Mouse (Mus musculus) megakaryocyte-erythroid progenitor cell, adult 5 weeks (primary cell): ENCODE measurements around the gene Slc16a12. TPM values are rescaled to one million over a fixed set of nuclear protein-coding genes. Genes with fewer than 3 reads are reported as not detected.

Experiments
- polyA plus RNA-seq: library from polyadenylated mRNA; stranded (reverse); fragments of >175 nt; gene quantifications from 2 replicates; pipeline ENCODE4 v1.2.3, GENCODE M21; 2012

Gene Slc16a12
- polyA plus RNA-seq, result 0.02 and 0.06 TPM in 2 replicates

DNA sequence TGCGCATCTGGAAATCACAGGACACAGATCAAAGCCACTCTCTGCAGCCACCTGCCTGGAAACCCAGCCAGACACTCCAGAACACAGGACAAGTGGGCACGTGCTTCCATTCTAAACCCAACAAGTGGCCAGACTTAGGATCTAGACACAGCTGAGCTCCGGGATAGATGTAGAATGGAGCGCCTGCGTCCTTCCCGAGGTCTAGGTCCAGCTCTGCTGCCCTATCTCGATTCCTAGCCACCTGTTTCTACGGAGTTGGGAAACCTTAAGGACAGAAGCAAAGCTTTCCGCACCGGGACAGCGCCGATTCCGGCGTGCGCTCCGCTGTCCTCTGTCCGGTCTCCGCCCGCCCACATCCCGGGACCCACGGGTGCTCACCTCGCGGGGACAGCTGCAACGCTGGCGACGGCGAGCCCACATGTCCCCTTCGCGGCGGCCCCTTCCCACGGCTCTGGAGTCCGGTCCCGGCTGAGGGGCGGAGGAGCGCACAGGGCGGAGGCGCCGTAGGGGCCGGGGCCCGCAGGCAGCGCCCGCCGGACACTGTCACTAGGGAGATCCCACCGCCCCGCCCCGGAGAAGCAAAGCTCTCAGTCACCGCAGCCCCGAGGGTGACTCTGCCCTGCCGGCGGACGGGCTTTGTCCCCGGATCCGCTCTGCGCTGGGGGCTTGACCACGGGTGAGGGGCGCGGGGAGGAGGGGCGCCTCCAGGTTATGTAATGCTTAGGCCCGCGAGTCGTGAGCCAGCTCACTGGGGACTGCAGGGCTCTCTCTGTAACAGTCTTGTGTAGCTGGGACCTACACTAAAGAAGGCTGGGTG lies at the start of gene Slc16a12:
TSS of gene Slc16a12 (minus strand) at position 602 of the 817 bp plus-strand sequence.

DNA sequence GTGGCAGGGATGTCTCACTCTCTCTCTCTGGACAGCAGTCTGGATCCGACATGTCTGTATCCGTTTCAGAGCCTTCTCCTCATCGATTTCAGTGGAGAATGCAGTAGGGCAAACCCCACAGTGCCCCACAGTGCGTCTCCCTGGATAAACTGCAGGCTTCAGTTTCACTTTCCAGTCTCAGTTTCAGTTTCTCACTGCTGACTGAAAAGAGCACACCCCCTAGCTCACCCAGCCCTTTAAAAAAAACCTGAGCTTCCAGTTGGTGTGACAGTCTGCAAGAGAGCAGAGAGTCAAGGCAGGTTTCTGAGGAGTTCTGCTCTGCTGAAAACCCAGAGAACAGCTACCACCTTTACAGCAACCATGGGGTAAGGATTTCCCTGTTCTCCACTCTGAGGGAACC lies 106.5 kb downstream of the Slc16a12 start, which contains the start of the genes Ifit1bl2 and Ifit1:
TSS of gene Ifit1bl2 (minus strand) at position 121 of the 400 bp plus-strand sequence.
TSS of gene Ifit1 (plus strand) at position 249 of the 400 bp plus-strand sequence.

Other genes starting within 250 kb of the Slc16a12 start
- 1.9 and 2.0 TPM in 2 replicates for gene Lipa, start 219.8 kb downstream of the Slc16a12 start, polyA plus RNA-seq
- gene Ifit2, start 196.6 kb downstream of the Slc16a12 start, polyA plus RNA-seq, result 0.61 and 0.97 TPM in 2 replicates
- gene Ifit3, start 163.8 kb downstream of the Slc16a12 start, polyA plus RNA-seq, result 0.05 TPM in 1 of 2 replicates, not detected in the other
- gene Ifit1bl1, start 145.3 kb downstream of the Slc16a12 start, polyA plus RNA-seq, result 0.03 TPM in 1 of 2 replicates, not detected in the other
- gene Ifit3b, start 139.3 kb downstream of the Slc16a12 start, polyA plus RNA-seq, result not detected in 2 replicates
- 0.22 TPM in 1 of 2 replicates, not detected in the other for gene Ifit1bl2, start 106.5 kb downstream of the Slc16a12 start, polyA plus RNA-seq
- gene Ifit1, start 106.4 kb downstream of the Slc16a12 start, polyA plus RNA-seq, result 0.04 and 0.22 TPM in 2 replicates
- 2.6 and 3.8 TPM in 2 replicates for gene Pank1, start 132.2 kb upstream of the Slc16a12 start, polyA plus RNA-seq
- gene Kif20b, start 175.1 kb upstream of the Slc16a12 start, polyA plus RNA-seq, result 6.7 and 10.0 TPM in 2 replicates